Mouse (Mus musculus) hindbrain, embryonic 11.5 days (tissue): ENCODE results near the gene Ankrd22. TPM values are rescaled to one million over a fixed set of nuclear protein-coding genes. Genes with fewer than 3 reads are reported as not detected.
"Not testable (repeated sequence)": the region's sequence is repeated elsewhere in the genome, so short reads cannot be mapped to it uniquely, and the experiment has no call there.

ENCODE experiments used
- ATAC-seq: fragments of 200-750 bp; cut with Nextera tagmentation; 2 replicates; pipeline ENCODE4 v1.8.0; 2017; ENCODE audit warnings: mild to moderate bottlenecking, moderate TSS enrichment, moderate library complexity; ENCODE audit not compliant: low FRiP score
- DNase-seq: peaks from one replicate; pipeline ENCODE4 v3.0.0-alpha.2; 2015; ENCODE audit warnings: low spot score
- H3K27ac ChIP-seq: fragments of 300-500 bp; sonication (generic); 2 replicates; pipeline ENCODE4 v1.5.1; 2014; ENCODE audit warnings: mild to moderate bottlenecking, low read depth, low read length
- H3K27me3 ChIP-seq: fragments of 300-500 bp; sonication (generic); 2 replicates; pipeline ENCODE4 v1.6.1; 2014; ENCODE audit warnings: mild to moderate bottlenecking, low read length, moderate library complexity, mixed read lengths; ENCODE audit not compliant: control insufficient read depth, insufficient read depth
- H3K36me3 ChIP-seq: fragments of 300-500 bp; sonication (generic); 2 replicates; pipeline ENCODE4 v1.6.1; 2014; ENCODE audit warnings: mild to moderate bottlenecking, low read length, moderate library complexity, mixed read lengths; ENCODE audit not compliant: control insufficient read depth, insufficient read depth
- H3K4me1 ChIP-seq: fragments of 300-500 bp; sonication (generic); replicated peaks from 2 replicates; pipeline ENCODE4 v1.6.1; 2014; ENCODE audit warnings: low read length, mixed read lengths; ENCODE audit not compliant: control insufficient read depth, insufficient read depth
- H3K4me2 ChIP-seq: fragments of 300-500 bp; sonication (generic); replicated peaks from 2 replicates; pipeline ENCODE4 v1.6.1; 2014; ENCODE audit warnings: mild to moderate bottlenecking, low read depth, low read length
- H3K4me3 ChIP-seq: fragments of 300-500 bp; sonication (generic); 2 replicates; pipeline ENCODE4 v1.5.1; 2014; ENCODE audit warnings: low read depth, low read length
- H3K9ac ChIP-seq: fragments of 300-500 bp; sonication (generic); 2 replicates; pipeline ENCODE4 v1.6.1; 2014; ENCODE audit warnings: low read depth, low read length
- H3K9me3 ChIP-seq: fragments of 300-500 bp; sonication (generic); 2 replicates; pipeline ENCODE4 v1.6.1; 2016; ENCODE audit warnings: low read length; ENCODE audit not compliant: control insufficient read depth
- WGBS: fragments of 180-500 bp; shearing (Covaris S2); extraction: QIAGEN DNeasy Blood & Tissue Kit; methylation state at CpG from one replicate; pipeline ENCODE4 v1.1.7; 2014; 5-methylcytosine and 5-hydroxymethylcytosine counted together
- polyA plus RNA-seq: library from polyadenylated mRNA; unstranded; fragments of >200 nt; fragmentation: Nextera tagmentation; extraction: Ambion mirVana; gene quantifications from 2 replicates; pipeline ENCODE4 v1.2.1, GENCODE M21; 2014

Ankrd22 gene
- polyA plus RNA-seq, 1 experiment from 2014 or later: not detected

DNA sequence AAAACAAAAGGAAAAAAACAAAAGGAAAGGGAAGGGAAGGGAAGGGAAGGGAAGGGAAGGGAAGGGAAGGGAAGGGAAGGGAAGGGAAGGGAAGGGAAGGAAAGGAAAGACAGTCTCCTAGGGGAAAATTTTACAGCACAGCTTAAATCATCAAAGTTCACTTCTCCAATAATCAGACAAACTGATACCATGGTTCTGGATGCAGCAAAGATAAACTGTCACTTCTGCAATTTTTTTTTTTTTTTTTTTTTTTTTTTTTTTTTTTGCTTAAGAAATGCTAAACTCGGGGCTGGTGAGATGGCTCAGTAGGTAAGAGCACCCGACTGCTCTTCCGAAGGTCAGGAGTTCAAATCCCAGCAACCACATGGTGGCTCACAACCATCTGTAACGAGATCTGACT, 40.3 kb upstream of the Ankrd22 start:
- H3K9me3 ChIP-seq, H3K9ac ChIP-seq, ATAC-seq, H3K4me3 ChIP-seq, H3K27ac ChIP-seq, H3K36me3 ChIP-seq, DNase-seq, H3K4me1 ChIP-seq, H3K27me3 ChIP-seq, H3K4me2 ChIP-seq: not testable (repeated sequence)
- 91% methylated on average over 3 of the region's 4 CpGs for WGBS

DNA sequence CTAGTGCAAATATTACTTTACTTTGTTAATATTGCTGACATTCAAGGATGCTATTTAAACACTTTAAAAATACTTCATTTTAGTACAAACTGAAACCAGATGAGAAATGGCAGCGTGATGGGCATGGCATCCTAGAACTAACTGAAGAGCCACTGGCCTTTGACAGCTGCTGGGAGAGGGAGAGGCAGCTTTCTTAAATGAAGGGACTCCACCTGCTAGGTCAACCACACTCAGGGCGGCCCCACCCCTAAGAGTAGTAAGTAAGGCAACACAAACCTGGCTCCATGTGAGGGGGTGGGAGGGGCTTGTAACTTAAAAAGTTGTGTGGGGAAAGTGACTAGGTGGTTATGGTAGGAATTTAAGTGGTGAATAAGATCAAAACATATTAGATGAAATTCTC, 36.8 kb upstream of the Ankrd22 start:
- Histone ChIP-seq H3K4me3 (no peak overlapping the region), H3K9me3 (no peaks in the 10 kb centered on the region), H3K27ac (no peak overlapping the region), H3K9ac (no peak overlapping the region), H3K4me1 (no peaks in the 10 kb centered on the region), H3K4me2 (no peak overlapping the region), H3K36me3 (no peaks in the 10 kb centered on the region), H3K27me3 (no peaks in the 10 kb centered on the region)
- ATAC-seq: no peak
- no peak for DNase-seq
- 71% methylated on average over 2 of the region's 2 CpGs for WGBS

DNA sequence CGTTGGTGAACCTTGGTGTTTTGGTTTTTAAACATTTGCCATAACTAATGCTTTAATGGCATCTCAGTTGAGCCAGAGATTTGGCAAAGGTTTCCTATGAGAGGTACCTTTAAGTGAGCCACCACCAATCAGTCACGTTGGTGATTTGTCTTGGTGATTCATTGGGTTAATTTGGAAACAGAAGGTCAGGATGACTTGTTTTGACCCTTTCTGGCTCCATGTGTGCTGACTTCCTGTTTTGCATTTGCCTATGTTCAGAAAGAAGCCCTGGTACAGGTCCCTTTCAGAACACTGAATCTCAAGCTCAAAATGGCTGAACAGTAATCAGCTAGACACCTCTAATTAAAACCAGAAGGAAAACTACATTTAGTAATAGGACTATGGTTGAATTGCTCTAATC, 33.6 kb upstream of the Ankrd22 start:
- Histone ChIP-seq H3K36me3 (no peaks in the 10 kb centered on the region), H3K27ac (no peak overlapping the region), H3K4me3 (no peak overlapping the region), H3K27me3 (no peaks in the 10 kb centered on the region), H3K9me3 (no peaks in the 10 kb centered on the region), H3K9ac (no peak overlapping the region), H3K4me2 (no peak overlapping the region), H3K4me1 (no peaks in the 10 kb centered on the region)
- no peak for DNase-seq
- ATAC-seq: no peak
- 73% methylated on average over 2 of the region's 2 CpGs for whole genome bisulfite sequencing

DNA sequence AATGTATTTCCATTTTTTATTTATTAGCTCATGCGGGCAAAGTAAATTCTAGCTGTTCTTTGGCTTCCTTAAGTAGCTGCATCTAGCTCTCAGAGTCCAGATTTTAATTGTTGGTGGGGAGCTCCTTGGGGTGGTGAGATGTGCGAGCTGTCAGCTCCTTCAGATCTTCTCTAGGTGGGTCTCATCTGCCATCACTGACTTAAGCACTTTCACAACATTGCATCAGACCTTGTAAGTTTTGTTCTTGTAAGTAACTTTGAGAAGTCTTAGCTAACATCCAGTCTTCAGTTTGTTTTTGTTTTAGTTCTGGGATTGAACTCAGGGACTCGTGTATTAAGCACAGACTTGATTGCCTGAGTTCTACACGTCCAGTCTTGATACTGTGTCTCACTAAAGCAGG, 33.0 kb upstream of the Ankrd22 start:
- Histone ChIP-seq H3K4me1 (no peaks in the 10 kb centered on the region), H3K4me3 (no peak overlapping the region), H3K9me3 (no peaks in the 10 kb centered on the region), H3K36me3 (no peaks in the 10 kb centered on the region), H3K27ac (no peak overlapping the region), H3K9ac (no peak overlapping the region), H3K27me3 (no peaks in the 10 kb centered on the region), H3K4me2 (no peak overlapping the region)
- no peak for DNase-seq
- 85% methylated on average over 4 of the region's 4 CpGs for WGBS
- ATAC-seq: no peak

DNA sequence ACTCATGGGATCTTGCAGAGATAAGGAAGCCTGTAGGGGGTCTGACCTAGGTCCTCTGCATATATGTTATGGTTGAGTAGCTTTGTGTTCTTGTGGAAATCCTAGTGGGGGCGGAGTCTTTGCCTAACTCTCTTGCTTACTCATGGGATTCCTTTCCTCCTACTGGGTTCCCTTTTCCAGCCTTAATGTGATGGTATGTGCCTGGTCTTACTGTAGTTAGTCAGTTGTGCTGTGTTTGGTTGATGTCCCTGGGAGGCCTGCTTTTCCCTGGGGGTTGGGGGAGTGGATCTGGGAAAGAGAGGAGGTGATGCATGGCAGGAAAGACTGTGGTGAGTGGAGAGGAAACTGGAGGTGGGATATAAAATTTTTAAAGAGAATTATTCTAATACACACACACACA, 32.2 kb upstream of the Ankrd22 start:
- no peak overlapping the region for H3K9ac ChIP-seq
- no peak overlapping the region for H3K4me3 ChIP-seq
- 78% methylated on average over 1 of the region's 1 CpGs for WGBS
- no peaks in the 10 kb centered on the region for H3K9me3 ChIP-seq
- ATAC-seq: no peak
- H3K36me3 ChIP-seq: no peaks in the 10 kb centered on the region
- no peaks in the 10 kb centered on the region for H3K4me1 ChIP-seq
- DNase-seq: no peak
- no peaks in the 10 kb centered on the region for H3K27me3 ChIP-seq
- no peak overlapping the region for H3K4me2 ChIP-seq
- H3K27ac ChIP-seq: no peak overlapping the region

DNA sequence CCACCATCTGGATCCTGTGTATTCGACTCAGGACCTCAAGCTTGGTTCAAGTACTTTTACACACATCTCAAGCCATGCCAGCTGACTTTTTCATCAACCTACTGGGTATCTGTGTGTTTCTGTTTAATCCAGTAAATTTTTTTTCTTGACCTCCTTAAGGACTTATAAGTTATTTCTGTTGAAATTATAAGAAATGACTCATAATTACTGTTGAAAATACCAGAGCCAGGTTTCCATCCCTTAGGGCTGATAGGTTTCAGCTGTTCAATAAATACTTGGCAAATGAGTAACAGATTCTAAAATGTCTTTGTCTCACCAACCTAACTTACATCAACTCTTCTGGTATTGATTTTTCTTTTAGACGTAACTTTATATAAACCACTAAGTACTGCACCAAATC, 29.2 kb upstream of the Ankrd22 start:
- Histone ChIP-seq H3K36me3 (no peaks in the 10 kb centered on the region), H3K9me3 (no peaks in the 10 kb centered on the region), H3K9ac (no peak overlapping the region), H3K4me1 (no peaks in the 10 kb centered on the region), H3K4me3 (no peak overlapping the region), H3K4me2 (no peak overlapping the region), H3K27me3 (0 out of 2 replicates have a peak, but pooled peaks cover 2% of the 10 kb centered on the region), H3K27ac (no peak overlapping the region)
- ATAC-seq (no peak), DNase-seq (no peak)
- WGBS: 80% methylated on average over 2 of the region's 2 CpGs

DNA sequence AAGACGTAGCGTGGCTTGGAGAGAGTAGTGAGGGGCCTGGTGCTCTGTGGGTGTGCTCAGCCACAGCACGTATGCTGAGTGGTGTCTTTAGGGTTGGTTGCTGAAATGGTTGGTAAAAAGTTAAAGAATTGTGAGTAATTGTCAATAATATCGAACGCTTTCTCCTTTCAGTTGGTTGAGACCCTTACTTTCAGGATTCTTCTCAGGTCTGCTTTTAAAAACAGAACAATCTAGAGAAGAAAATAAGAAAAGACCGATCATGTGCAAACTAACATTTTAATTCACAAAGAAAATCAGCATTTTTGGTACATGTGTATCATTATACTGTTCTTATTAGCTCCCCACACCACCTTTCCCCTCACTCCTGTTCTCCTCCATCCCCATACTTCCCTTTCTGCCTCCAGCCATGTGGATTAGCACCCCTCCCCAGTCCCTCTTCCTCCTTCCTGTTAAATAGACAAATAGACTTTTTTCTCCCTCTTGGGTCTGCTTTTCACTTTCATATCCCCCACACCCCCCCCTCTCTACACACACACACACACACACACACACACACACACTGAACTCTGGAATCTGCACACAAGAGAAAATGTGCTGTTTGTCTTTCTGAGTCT, 28.4 kb upstream of the Ankrd22 start:
- Histone ChIP-seq H3K9ac (no peak overlapping the region), H3K9me3 (no peaks in the 10 kb centered on the region), H3K4me3 (no peak overlapping the region), H3K36me3 (no peaks in the 10 kb centered on the region), H3K4me1 (no peaks in the 10 kb centered on the region), H3K4me2 (no peak overlapping the region), H3K27ac (no peak overlapping the region), H3K27me3 (0 out of 2 replicates have a peak, but pooled peaks cover 2% of the 10 kb centered on the region)
- no peak for ATAC-seq
- 84% methylated on average over 6 of the region's 6 CpGs for WGBS
- no peak for DNase-seq

DNA sequence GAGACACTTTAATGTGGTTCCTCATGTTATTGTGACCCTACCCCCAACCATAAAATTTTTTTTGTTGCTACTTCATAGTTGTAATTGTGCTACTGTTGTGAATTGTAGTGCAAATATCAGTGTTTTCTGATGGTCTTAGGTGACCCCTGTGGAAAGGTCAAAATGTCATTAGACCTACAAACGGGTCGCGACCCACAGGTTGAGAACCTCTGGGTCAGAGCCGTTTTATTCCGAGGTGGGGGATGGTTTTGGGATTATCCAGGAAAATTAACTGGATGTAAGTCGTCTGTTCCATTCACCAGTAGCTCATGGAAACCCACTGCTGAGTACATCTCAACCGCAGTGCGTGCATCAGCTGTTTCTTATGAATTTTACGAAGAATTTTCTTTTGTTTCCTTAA, 27.8 kb upstream of the Ankrd22 start:
- no peak for DNase-seq
- H3K27ac ChIP-seq: no peak overlapping the region
- H3K9me3 ChIP-seq: no peaks in the 10 kb centered on the region
- WGBS: 56% methylated on average over 9 of the region's 9 CpGs
- H3K36me3 ChIP-seq: no peaks in the 10 kb centered on the region
- ATAC-seq: no peak
- peak overlapping the region; percentile 94 for H3K4me2 ChIP-seq
- 0 out of 2 replicates have a peak, but pooled peaks cover 2% of the 10 kb centered on the region for H3K27me3 ChIP-seq
- no peaks in the 10 kb centered on the region for H3K4me1 ChIP-seq
- no peak overlapping the region for H3K4me3 ChIP-seq
- H3K9ac ChIP-seq: no peak overlapping the region

DNA sequence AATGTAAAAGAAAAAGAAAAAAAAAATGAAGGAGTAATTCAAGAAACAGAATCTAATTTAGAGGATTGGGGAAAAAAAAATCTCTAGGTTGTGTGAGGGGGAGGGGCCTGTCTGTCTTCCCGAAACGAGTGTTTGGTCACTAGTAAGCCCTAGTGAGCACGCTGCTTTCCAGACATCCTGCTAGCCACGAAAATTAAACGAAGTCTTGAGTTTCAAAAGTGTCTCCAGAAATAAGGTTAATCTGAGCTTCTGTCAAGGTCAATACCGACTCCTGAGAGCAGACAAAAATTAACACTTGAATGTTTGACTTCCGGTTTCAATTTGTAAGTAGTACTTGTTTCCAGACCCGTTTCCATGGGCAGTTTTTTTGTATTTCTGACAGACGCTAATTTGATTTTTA, 27.3 kb upstream of the Ankrd22 start:
- Histone ChIP-seq H3K4me3 (peak overlapping the region; percentile 63; the same call in 1 of the 2 replicates), H3K36me3 (no peaks in the 10 kb centered on the region), H3K4me1 (no peaks in the 10 kb centered on the region), H3K4me2 (peak overlapping the region; percentile 94), H3K9ac (no peak overlapping the region), H3K27me3 (0 out of 2 replicates have a peak, but pooled peaks cover 2% of the 10 kb centered on the region), H3K27ac (no peak overlapping the region), H3K9me3 (no peaks in the 10 kb centered on the region)
- DNase-seq (peak; percentile 47), ATAC-seq (no peak)
- WGBS: 9% methylated on average over 9 of the region's 9 CpGs
